Mouse (Mus musculus): ENCODE results near the gene Polr3g.
A peak's percentile ranks its signal among the peaks of the same experiment; 100 is the strongest.

DNA sequence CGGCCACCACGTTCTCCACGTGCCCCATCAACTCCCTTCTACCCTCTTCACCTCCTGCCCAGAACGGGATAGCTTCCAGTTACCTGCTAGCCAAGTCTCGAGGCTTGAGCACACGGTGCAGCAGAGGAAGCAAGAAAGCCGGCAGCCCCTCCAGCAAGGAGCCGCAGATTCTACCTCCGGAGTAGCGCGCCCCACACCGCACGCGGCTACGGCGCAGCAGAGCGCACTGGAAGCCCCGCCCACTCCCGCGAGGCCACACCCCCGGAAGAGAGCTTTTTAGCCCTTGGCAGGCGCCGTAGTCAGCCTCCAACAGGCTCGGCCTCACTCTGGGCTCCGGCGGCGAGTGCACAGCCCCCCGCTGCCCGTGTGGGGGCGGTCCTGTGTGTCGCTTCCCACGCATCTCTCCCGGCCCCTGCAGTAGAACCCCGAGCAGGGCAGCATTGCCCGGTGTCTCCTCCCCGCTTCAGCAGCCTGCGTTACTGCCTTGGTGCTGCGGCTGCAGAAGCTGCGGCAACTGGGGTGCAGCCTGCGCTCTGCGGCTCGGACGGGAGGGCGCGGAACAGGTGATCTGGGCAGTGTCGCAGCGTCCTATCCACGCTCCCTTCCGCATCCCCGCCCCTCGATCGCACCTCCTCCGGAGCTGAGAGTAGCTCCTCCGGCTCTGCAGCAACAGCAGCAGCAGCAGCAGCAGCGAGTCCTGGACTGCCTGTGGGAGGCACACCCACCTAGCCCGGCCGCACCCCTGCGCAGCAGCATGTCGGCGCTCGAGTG lies at the start of gene Polr3g, which contains the start of gene Mblac2:
- peak; percentile 37; the same call in 1 of the 2 replicates for TF ChIP-seq POLR2A (IDR thresholded peaks at IDR 0.05; ENCODE audit: borderline replicate concordance, insufficient read depth, low read length)
- TF ChIP-seq CTCF (IDR thresholded peaks at IDR 0.05; ENCODE audit: borderline replicate concordance, insufficient read depth, low read depth, low read length): no peak

Data from cerebellum, adult 2 months (tissue).